Mouse (Mus musculus): ENCODE measurements around the gene Xrcc1.

DNA sequence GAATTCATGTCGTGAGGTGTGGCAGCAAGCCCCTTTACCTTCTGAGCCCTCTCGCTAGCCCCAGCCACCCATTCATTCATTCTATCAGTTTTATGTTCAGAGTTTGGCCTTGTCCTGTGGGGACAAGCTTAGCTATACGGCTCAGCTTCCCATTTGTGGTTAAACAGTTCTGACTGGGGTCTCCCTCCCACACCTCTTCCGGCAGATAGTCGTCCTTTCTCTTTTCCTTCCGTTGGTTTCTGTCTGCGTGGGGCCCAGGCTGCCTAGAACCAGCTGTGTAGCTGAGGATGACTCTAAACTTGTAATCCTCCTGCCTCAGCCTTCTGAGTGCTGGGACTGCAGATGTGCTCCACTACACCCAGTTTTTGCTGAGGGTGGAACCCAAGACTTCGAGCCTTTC is 71.7 kb downstream of the Xrcc1 start:
- TF ChIP-seq ETS1 (conservative IDR thresholded peaks at IDR 0.05; ENCODE audit: low read depth, low read length): no peak
- no peak for TF ChIP-seq KAT2A (IDR thresholded peaks at IDR 0.05; ENCODE audit: insufficient replicate concordance, low read length)
- TF ChIP-seq MAX (IDR thresholded peaks at IDR 0.05; ENCODE audit: low read length): no peak
- TF ChIP-seq POLR2A (IDR thresholded peaks at IDR 0.05; ENCODE audit: low read depth, low read length): no peak
- TF ChIP-seq JUN (IDR thresholded peaks at IDR 0.05; ENCODE audit: insufficient read depth, low read depth, low read length): no peak
- no peak for TF ChIP-seq EP300 (IDR thresholded peaks at IDR 0.05; ENCODE audit: low read length)
- TF ChIP-seq USF2 (conservative IDR thresholded peaks at IDR 0.05; ENCODE audit: low read depth, low read length): no peak
- no peak for TF ChIP-seq ZC3H11A (IDR thresholded peaks at IDR 0.05; ENCODE audit: low read depth, low read length)
- TF ChIP-seq HCFC1 (IDR thresholded peaks at IDR 0.05; ENCODE audit: low read depth, low read length): no peak
- no peak for TF ChIP-seq CTCF (conservative IDR thresholded peaks at IDR 0.05 in 1 of 2, IDR thresholded peaks at IDR 0.05 in 1 of 2; ENCODE audit: low read depth in 2 of 2, low read length in 2 of 2)
- no peak for TF ChIP-seq UBTF (IDR thresholded peaks at IDR 0.05; ENCODE audit: low read depth, low read length)
- TF ChIP-seq MAZ (IDR thresholded peaks at IDR 0.05; ENCODE audit: low read depth, low read length): no peak
- TF ChIP-seq MAFK (IDR thresholded peaks at IDR 0.05; ENCODE audit: insufficient replicate concordance, low read length): no peak
